ENCODE assay signal across 16 mouse cellular contexts in the genomic region with DNA sequence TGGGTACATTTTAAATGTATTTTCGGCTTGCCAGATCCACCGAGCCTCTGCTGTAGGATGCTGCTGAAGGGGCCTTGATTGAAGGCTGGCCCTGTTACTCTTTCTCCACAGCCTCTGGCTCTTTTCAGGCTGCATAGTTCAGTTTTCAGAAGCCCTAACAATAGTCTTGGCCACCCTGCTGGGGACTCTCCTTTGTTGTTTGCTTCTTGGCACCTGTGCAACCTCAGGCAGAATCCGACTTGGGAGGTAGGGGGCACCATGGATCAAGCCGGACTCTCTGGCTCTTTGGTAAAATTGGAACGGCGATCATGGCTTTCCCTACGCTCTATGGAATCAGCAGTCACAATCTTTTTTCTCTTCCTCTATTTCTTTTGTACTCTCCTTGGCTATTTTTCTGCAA. TPM values are rescaled to one million over a fixed set of nuclear protein-coding genes. Genes with fewer than 3 reads are reported as not detected.
DNase-seq lines count a peak whose midpoint lies in the region; ATAC-seq and TF ChIP-seq lines count a peak whose summit lies in the region.
"Had no signal": no experiment of that assay in that cellular context is flagged by ENCODE, and none has a peak within 500 bp of the region (broad histone marks: within the 10 kb centered on the region; RNA-seq: fewer than 3 reads in every experiment).

No protein-coding gene starts in this region.

- no peak overlapping the region for H3K4me2 ChIP-seq in intestine, embryonic 15.5 days (replicated peaks)
- H3K4me2 ChIP-seq in intestine, postnatal 0 days (replicated peaks; ENCODE audit: low read depth), result no peak overlapping the region
- no peak overlapping the region for H3K4me2 ChIP-seq in midbrain, embryonic 15.5 days
- H3K4me2 ChIP-seq in stomach, embryonic 16.5 days (ENCODE audit: low read depth, low read length), result no peak overlapping the region
- H3K4me2 ChIP-seq: heart, embryonic 11.5 days had no signal

- 84% methylated on average over 7 of the region's 7 CpGs for WGBS in intestine, embryonic 15.5 days
- 85% methylated on average over 7 of the region's 7 CpGs for WGBS in intestine, postnatal 0 days
- 45% methylated on average over 7 of the region's 7 CpGs for WGBS in midbrain, embryonic 15.5 days
- 70% methylated on average over 7 of the region's 7 CpGs for WGBS in midbrain, embryonic 10.5 days
- WGBS in stomach, embryonic 16.5 days, result 79% methylated on average over 7 of the region's 7 CpGs

- H3K27ac ChIP-seq in intestine, embryonic 15.5 days, result 0 out of 2 replicates have a peak overlapping the region, but pooled peaks have one; percentile 22
- H3K27ac ChIP-seq in intestine, postnatal 0 days (ENCODE audit: low read depth, low read length), result no peak overlapping the region
- no peak overlapping the region for H3K27ac ChIP-seq in midbrain, embryonic 15.5 days
- H3K27ac ChIP-seq in midbrain, embryonic 10.5 days (replicated peaks), result no peak overlapping the region
- H3K27ac ChIP-seq in stomach, embryonic 16.5 days (ENCODE audit: low read length), result peak overlapping the region; percentile 38; the same call in 1 of the 2 replicates
- H3K27ac ChIP-seq: liver, embryonic 14.5 days; macrophage had no signal

- peaks cover 10% of the 10 kb centered on the region for H3K36me3 ChIP-seq in intestine, embryonic 15.5 days
- peaks cover 43% of the 10 kb centered on the region for H3K36me3 ChIP-seq in intestine, postnatal 0 days (ENCODE audit: control insufficient read depth, insufficient read depth)
- H3K36me3 ChIP-seq in midbrain, embryonic 15.5 days (replicated peaks), result no peaks in the 10 kb centered on the region
- H3K36me3 ChIP-seq in midbrain, embryonic 10.5 days, result peaks cover 16% of the 10 kb centered on the region
- peaks cover 5% of the 10 kb centered on the region; the same call in 1 of the 2 replicates for H3K36me3 ChIP-seq in stomach, embryonic 16.5 days (ENCODE audit: control insufficient read depth, insufficient read depth, low read length)

- no peak for TF ChIP-seq CTCF in intestine, postnatal 0 days (IDR thresholded peaks at IDR 0.05; ENCODE audit: low read depth)

- no peak overlapping the region for H3K4me3 ChIP-seq in intestine, embryonic 15.5 days (replicated peaks)
- H3K4me3 ChIP-seq in intestine, postnatal 0 days (ENCODE audit: low read depth, low read length), result no peak overlapping the region
- H3K4me3 ChIP-seq in midbrain, embryonic 15.5 days, result no peak overlapping the region
- no peak overlapping the region for H3K4me3 ChIP-seq in midbrain, embryonic 10.5 days
- no peak overlapping the region for H3K4me3 ChIP-seq in stomach, embryonic 16.5 days (replicated peaks; ENCODE audit: low read length)

- no peak overlapping the region for H3K9ac ChIP-seq in intestine, embryonic 15.5 days
- H3K9ac ChIP-seq in intestine, postnatal 0 days (ENCODE audit: low read depth, low read length), result no peak overlapping the region
- no peak overlapping the region for H3K9ac ChIP-seq in midbrain, embryonic 15.5 days
- no peak overlapping the region for H3K9ac ChIP-seq in stomach, embryonic 16.5 days (ENCODE audit: low read length)
- H3K9ac ChIP-seq: liver, embryonic 14.5 days had no signal

- no peak for ATAC-seq in intestine, embryonic 15.5 days
- no peak for ATAC-seq in intestine, postnatal 0 days
- ATAC-seq in midbrain, embryonic 15.5 days (replicated peaks), result peak; percentile 74
- no peak for ATAC-seq in stomach, embryonic 16.5 days (ENCODE audit: insufficient read depth, low FRiP score)

- no peaks in the 10 kb centered on the region for H3K9me3 ChIP-seq in intestine, embryonic 15.5 days
- no peaks in the 10 kb centered on the region for H3K9me3 ChIP-seq in intestine, postnatal 0 days (ENCODE audit: control insufficient read depth)
- no peaks in the 10 kb centered on the region for H3K9me3 ChIP-seq in midbrain, embryonic 15.5 days
- H3K9me3 ChIP-seq in midbrain, embryonic 10.5 days (replicated peaks), result 0 out of 2 replicates have a peak, but pooled peaks cover 7% of the 10 kb centered on the region
- no peaks in the 10 kb centered on the region for H3K9me3 ChIP-seq in stomach, embryonic 16.5 days (replicated peaks; ENCODE audit: control insufficient read depth, low read length)

- H3K4me1 ChIP-seq in intestine, embryonic 15.5 days (replicated peaks), result 0 out of 2 replicates have a peak, but pooled peaks cover 3% of the 10 kb centered on the region
- no peaks in the 10 kb centered on the region for H3K4me1 ChIP-seq in intestine, postnatal 0 days (replicated peaks; ENCODE audit: control insufficient read depth, insufficient read depth, low read length)
- H3K4me1 ChIP-seq in midbrain, embryonic 15.5 days, result no peaks in the 10 kb centered on the region
- H3K4me1 ChIP-seq in midbrain, embryonic 10.5 days, result no peaks in the 10 kb centered on the region
- peaks cover 4% of the 10 kb centered on the region for H3K4me1 ChIP-seq in stomach, embryonic 16.5 days (ENCODE audit: control insufficient read depth, insufficient read depth, low read length)

- no peaks in the 10 kb centered on the region for H3K27me3 ChIP-seq in intestine, embryonic 15.5 days (replicated peaks)
- H3K27me3 ChIP-seq in intestine, postnatal 0 days (replicated peaks; ENCODE audit: control insufficient read depth, insufficient read depth, low read length), result no peaks in the 10 kb centered on the region
- H3K27me3 ChIP-seq in midbrain, embryonic 15.5 days (replicated peaks), result no peaks in the 10 kb centered on the region
- no peaks in the 10 kb centered on the region for H3K27me3 ChIP-seq in midbrain, embryonic 10.5 days (ENCODE audit: low read depth, poor library complexity, severe bottlenecking)
- no peaks in the 10 kb centered on the region for H3K27me3 ChIP-seq in stomach, embryonic 16.5 days (ENCODE audit: control insufficient read depth, insufficient read depth, low read length)

- DNase-seq in cerebellum, postnatal 10 days, result peak; percentile 17 to 33
- no peak for DNase-seq in cerebellum, adult 9-11 months
- DNase-seq in midbrain, embryonic 10.5 days (ENCODE audit: low spot score), result no peak
- DNase-seq in spleen, postnatal 10 days (ENCODE audit: low spot score in 2 of 2), result no peak
- DNase-seq: adrenal gland, adult 8-10 months; gastrocnemius, postnatal 25 days; layer of hippocampus, adult 9-11 months had no signal

RNA-seq across cellular contexts. Expression of a gene that starts 13.3 kb away (rescaled TPM):
- 2.9 and 4.2 TPM in 2 replicates for polyA plus RNA-seq in intestine, embryonic 15.5 days (2015; fragmentation: Nextera tagmentation; extraction: Ambion mirVana)
- 0.57 and 0.63 TPM in 2 replicates for polyA plus RNA-seq in intestine, postnatal 0 days (2015; fragmentation: Nextera tagmentation; extraction: Ambion mirVana)
- not detected in 2 replicates for polyA plus RNA-seq in midbrain, embryonic 15.5 days (2015; fragmentation: Nextera tagmentation; extraction: Ambion mirVana)
- polyA plus RNA-seq in midbrain, embryonic 10.5 days (2016; fragmentation: Nextera tagmentation; extraction: Ambion mirVana), result not detected in 2 replicates
- 0.32 and 0.53 TPM in 2 replicates for polyA plus RNA-seq in stomach, embryonic 16.5 days (2015; fragmentation: Nextera tagmentation; extraction: Ambion mirVana)
- polyA plus RNA-seq: embryonic facial prominence, embryonic 14.5 days; heart, embryonic 11.5 days; limb, embryonic 11.5 days; macrophage had no signal

Comparison
In these comparisons a context has a peak if more than half of its experiments do, and no peak if none do; other contexts are left out.
1. DNase-seq: peak in cerebellum, postnatal 10 days (2 of 2); none in cerebellum, adult 9-11 months (single experiment), midbrain, embryonic 10.5 days (single experiment) and spleen, postnatal 10 days (0 of 2).
2. H3K27ac ChIP-seq: peak in intestine, embryonic 15.5 days (single experiment) and stomach, embryonic 16.5 days (single experiment); none in intestine, postnatal 0 days (single experiment), midbrain, embryonic 15.5 days (single experiment) and midbrain, embryonic 10.5 days (single experiment).